Mouse (Mus musculus): ENCODE measurements around the gene Csn2. TPM values are rescaled to one million over a fixed set of nuclear protein-coding genes. Genes with fewer than 3 reads are reported as not detected.

The Csn2 gene
- polyA plus RNA-seq (2012; ENCODE audit: insufficient read depth, insufficient read length, missing spikeins), result not detected in 2 replicates

- Histone ChIP-seq H3K27ac (replicated peaks; ENCODE audit: low read depth, low read length) (no peak within 1 kb of the TSS), H3K4me1 (ENCODE audit: control insufficient read depth, insufficient read depth, insufficient read length, low read length) (no peaks in the 10 kb centered on the region), H3K4me3 (ENCODE audit: insufficient read depth, low read depth, low read length) (no peak within 1 kb of the TSS)
These were observed at the start of gene Csn2 for GRCm38 (mm10) chr5:87699530-87699929. Gene Csn2, minus strand, starts transcription at chr5:87699630.

- no peak overlapping the region for H3K27ac ChIP-seq (replicated peaks; ENCODE audit: low read depth, low read length)
- H3K4me3 ChIP-seq (ENCODE audit: insufficient read depth, low read depth, low read length), result no peak overlapping the region
- no peaks in the 10 kb centered on the region for H3K4me1 ChIP-seq (ENCODE audit: control insufficient read depth, insufficient read depth, insufficient read length, low read length)
These were observed 35.4 kb upstream of the Csn2 start for GRCm38 (mm10) chr5:87734821-87735220.

GRCm38 (mm10) chr5:87705891-87706290 lies 6.5 kb upstream of the Csn2 start:
- Histone ChIP-seq H3K4me3 (ENCODE audit: insufficient read depth, low read depth, low read length) (no peak overlapping the region), H3K27ac (replicated peaks; ENCODE audit: low read depth, low read length) (no peak overlapping the region), H3K4me1 (ENCODE audit: control insufficient read depth, insufficient read depth, insufficient read length, low read length) (no peaks in the 10 kb centered on the region)

- no peaks in the 10 kb centered on the region for H3K4me1 ChIP-seq (ENCODE audit: control insufficient read depth, insufficient read depth, insufficient read length, low read length)
- H3K4me3 ChIP-seq (ENCODE audit: insufficient read depth, low read depth, low read length), result no peak within 1 kb of the TSS
- no peak within 1 kb of the TSS for H3K27ac ChIP-seq (replicated peaks; ENCODE audit: low read depth, low read length)
These were observed 33.5 kb downstream of the Csn2 start, which contains the start of gene Csn1s1 for GRCm38 (mm10) chr5:87665908-87666307. Gene Csn1s1, plus strand, starts transcription at chr5:87666208.

GRCm38 (mm10) chr5:87642787-87643186 lies 56.6 kb downstream of the Csn2 start:
- Histone ChIP-seq H3K4me1 (ENCODE audit: control insufficient read depth, insufficient read depth, insufficient read length, low read length) (no peaks in the 10 kb centered on the region), H3K27ac (replicated peaks; ENCODE audit: low read depth, low read length) (no peak overlapping the region), H3K4me3 (ENCODE audit: insufficient read depth, low read depth, low read length) (no peak overlapping the region)

Other genes starting within 250 kb of the Csn2 start
- gene Ugt2a2, start 217.4 kb downstream of the Csn2 start, polyA plus RNA-seq (2012; ENCODE audit: insufficient read depth, insufficient read length, missing spikeins), result not detected in 2 replicates
- gene Gm43638, start 212.8 kb downstream of the Csn2 start, polyA plus RNA-seq (2012; ENCODE audit: insufficient read depth, insufficient read length, missing spikeins), result not detected in 2 replicates
- not detected in 2 replicates for gene Ugt2a1, start 208.8 kb downstream of the Csn2 start, polyA plus RNA-seq (2012; ENCODE audit: insufficient read depth, insufficient read length, missing spikeins)
- not detected in 2 replicates for gene Sult1b1, start 161.4 kb downstream of the Csn2 start, polyA plus RNA-seq (2012; ENCODE audit: insufficient read depth, insufficient read length, missing spikeins)
- gene Sult1d1, start 130.6 kb downstream of the Csn2 start, polyA plus RNA-seq (2012; ENCODE audit: insufficient read depth, insufficient read length, missing spikeins), result not detected in 2 replicates
- 1.7 and 1.8 TPM in 2 replicates for gene Sult1e1, start 108.0 kb downstream of the Csn2 start, polyA plus RNA-seq (2012; ENCODE audit: insufficient read depth, insufficient read length, missing spikeins)
- gene Csn1s1, start 33.4 kb downstream of the Csn2 start, polyA plus RNA-seq (2012; ENCODE audit: insufficient read depth, insufficient read length, missing spikeins), result not detected in 2 replicates
- gene Csn1s2a, start 74.9 kb upstream of the Csn2 start, polyA plus RNA-seq (2012; ENCODE audit: insufficient read depth, insufficient read length, missing spikeins), result not detected in 2 replicates
- not detected in 2 replicates for gene Csn1s2b, start 108.5 kb upstream of the Csn2 start, polyA plus RNA-seq (2012; ENCODE audit: insufficient read depth, insufficient read length, missing spikeins)
- not detected in 2 replicates for gene Prr27, start 126.1 kb upstream of the Csn2 start, polyA plus RNA-seq (2012; ENCODE audit: insufficient read depth, insufficient read length, missing spikeins)
- gene Odam, start 185.4 kb upstream of the Csn2 start, polyA plus RNA-seq (2012; ENCODE audit: insufficient read depth, insufficient read length, missing spikeins), result not detected in 2 replicates
- not detected in 2 replicates for gene Csn3, start 225.9 kb upstream of the Csn2 start, polyA plus RNA-seq (2012; ENCODE audit: insufficient read depth, insufficient read length, missing spikeins)